Mouse (Mus musculus): ENCODE data around the gene Cry1. TPM values are rescaled to one million over a fixed set of nuclear protein-coding genes. Genes with fewer than 3 reads are reported as not detected.

Gene Cry1
- polyA plus RNA-seq, 1 experiment from 2014 or later: 33.7 TPM

GRCm38 (mm10) chr10:85101841-85102240, 83.0 kb downstream of the Cry1 start:
- peak overlapping the region; percentile 100 for H3K4me3 ChIP-seq (replicated peaks; ENCODE audit: low read length)
- no peaks in the 10 kb centered on the region for H3K27me3 ChIP-seq (replicated peaks; ENCODE audit: control insufficient read depth, insufficient read depth, low read length)
- 0% methylated on average over 10 of the region's 10 CpGs for WGBS
- peak; percentile 45 for ATAC-seq
- peaks cover 16% of the 10 kb centered on the region for H3K4me1 ChIP-seq (replicated peaks; ENCODE audit: control insufficient read depth, insufficient read depth, low read length)
- H3K9ac ChIP-seq (replicated peaks; ENCODE audit: low read depth, low read length): peak overlapping the region; percentile 83
- H3K9me3 ChIP-seq (ENCODE audit: control insufficient read depth, low read length): no peaks in the 10 kb centered on the region
- H3K36me3 ChIP-seq (ENCODE audit: control insufficient read depth, insufficient read depth): no peaks in the 10 kb centered on the region
- H3K4me2 ChIP-seq (ENCODE audit: low read length): peak overlapping the region; percentile 83
- H3K27ac ChIP-seq (ENCODE audit: low read length): peak overlapping the region; percentile 81

Other genes starting within 250 kb of the Cry1 start
- 2.2 and 2.7 TPM in 2 replicates for gene Fhl4, start 82.6 kb downstream of the Cry1 start, polyA plus RNA-seq (2015; fragmentation: Nextera tagmentation; extraction: Ambion mirVana)
- gene Tmem263, start 82.4 kb downstream of the Cry1 start, polyA plus RNA-seq (2015; fragmentation: Nextera tagmentation; extraction: Ambion mirVana): 63.0 and 65.9 TPM in 2 replicates
- 26.5 and 26.9 TPM in 2 replicates for gene Mterf2, start 57.0 kb downstream of the Cry1 start, polyA plus RNA-seq (2015; fragmentation: Nextera tagmentation; extraction: Ambion mirVana)
- 11.1 TPM in 2 replicates for gene Btbd11, start 201.8 kb upstream of the Cry1 start, polyA plus RNA-seq (2015; fragmentation: Nextera tagmentation; extraction: Ambion mirVana)